Mouse (Mus musculus): ENCODE data around the gene Mapk8ip2.
A peak's percentile ranks its signal among the peaks of the same experiment; 100 is the strongest.

Gene Mapk8ip2

GRCm38 (mm10) chr15:89480584-89480983 is 26.9 kb downstream of the Mapk8ip2 start:
- peak; percentile 62 for DNase-seq (ENCODE audit: low read depth)

GRCm38 (mm10) chr15:89488182-89488581 is 34.5 kb downstream of the Mapk8ip2 start:
- DNase-seq (ENCODE audit: low read depth): no peak

- DNase-seq (ENCODE audit: low read depth): no peak
These were observed 35.0 kb downstream of the Mapk8ip2 start for GRCm38 (mm10) chr15:89488611-89489117.

- DNase-seq (ENCODE audit: low read depth): no peak
These were observed 41.3 kb downstream of the Mapk8ip2 start for GRCm38 (mm10) chr15:89494970-89495369.

- DNase-seq (ENCODE audit: low read depth): no peak
These were observed 42.4 kb downstream of the Mapk8ip2 start for GRCm38 (mm10) chr15:89496131-89496530.

GRCm38 (mm10) chr15:89496841-89497240 is 43.1 kb downstream of the Mapk8ip2 start:
- no peak for DNase-seq (ENCODE audit: low read depth)

GRCm38 (mm10) chr15:89497391-89498048 is 43.8 kb downstream of the Mapk8ip2 start:
- DNase-seq (ENCODE audit: low read depth): no peak

GRCm38 (mm10) chr15:89498049-89498960 is 44.6 kb downstream of the Mapk8ip2 start:
- DNase-seq (ENCODE audit: low read depth): no peak

- DNase-seq (ENCODE audit: low read depth): no peak
These were observed 45.4 kb downstream of the Mapk8ip2 start, which contains the start of gene Shank3 for GRCm38 (mm10) chr15:89498961-89499688. Gene Shank3 (plus strand): TSS chr15:89499623.

- DNase-seq (ENCODE audit: low read depth): no peak
These were observed 46.1 kb downstream of the Mapk8ip2 start for GRCm38 (mm10) chr15:89499784-89500220.

GRCm38 (mm10) chr15:89500221-89500791 is 46.6 kb downstream of the Mapk8ip2 start:
- no peak for DNase-seq (ENCODE audit: low read depth)

- DNase-seq (ENCODE audit: low read depth): no peak
These were observed 47.6 kb downstream of the Mapk8ip2 start for GRCm38 (mm10) chr15:89501321-89501720.

GRCm38 (mm10) chr15:89504838-89505237 is 51.1 kb downstream of the Mapk8ip2 start:
- no peak for DNase-seq (ENCODE audit: low read depth)

- no peak for DNase-seq (ENCODE audit: low read depth)
These were observed 54.0 kb downstream of the Mapk8ip2 start for GRCm38 (mm10) chr15:89507751-89508150.

GRCm38 (mm10) chr15:89512679-89513078 is 59.0 kb downstream of the Mapk8ip2 start:
- DNase-seq (ENCODE audit: low read depth): no peak

Data from fibroblast of lung, adult 2 months (primary cell).